Mouse (Mus musculus) hindbrain, embryonic 13.5 days (tissue): ENCODE data around the gene Kcnt1. TPM values are rescaled to one million over a fixed set of nuclear protein-coding genes. Genes with fewer than 3 reads are reported as not detected.

Source experiments
- ATAC-seq: fragments of 200-750 bp; cut with Nextera tagmentation; 2 replicates; pipeline ENCODE4 v1.8.0; 2017; ENCODE audit warnings: moderate TSS enrichment; ENCODE audit not compliant: low FRiP score
- H3K27ac ChIP-seq: fragments of 300-500 bp; sonication (generic); 2 replicates; pipeline ENCODE4 v1.5.1; 2015; ENCODE audit warnings: inconsistent platforms, mild to moderate bottlenecking, moderate library complexity
- H3K27me3 ChIP-seq: fragments of 300-500 bp; sonication (generic); 2 replicates; pipeline ENCODE4 v1.6.1; 2015; ENCODE audit warnings: mild to moderate bottlenecking, inconsistent platforms
- H3K36me3 ChIP-seq: fragments of 300-500 bp; sonication (generic); 2 replicates; pipeline ENCODE4 v1.6.1; 2015; ENCODE audit warnings: mild to moderate bottlenecking, inconsistent platforms
- H3K4me1 ChIP-seq: fragments of 300-500 bp; sonication (generic); replicated peaks from 2 replicates; pipeline ENCODE4 v1.6.1; 2015; ENCODE audit warnings: inconsistent platforms
- H3K4me2 ChIP-seq: fragments of 300-500 bp; sonication (generic); 2 replicates; pipeline ENCODE4 v1.6.1; 2015; ENCODE audit warnings: inconsistent platforms, mild to moderate bottlenecking, moderate library complexity
- H3K4me3 ChIP-seq: fragments of 300-500 bp; sonication (generic); 2 replicates; pipeline ENCODE4 v1.5.1; 2015; ENCODE audit warnings: mild to moderate bottlenecking, inconsistent platforms
- H3K9ac ChIP-seq: fragments of 300-500 bp; sonication (generic); 2 replicates; pipeline ENCODE4 v1.6.1; 2015; ENCODE audit warnings: mild to moderate bottlenecking, inconsistent platforms
- H3K9me3 ChIP-seq: fragments of 300-500 bp; sonication (generic); 2 replicates; pipeline ENCODE4 v1.6.1; 2016; ENCODE audit warnings: inconsistent platforms
- WGBS: fragments of 180-500 bp; shearing (Covaris S2); methylation state at CpG from one replicate; pipeline ENCODE4 v1.1.7; 2015; 5-methylcytosine and 5-hydroxymethylcytosine counted together
- polyA plus RNA-seq: library from polyadenylated mRNA; unstranded; fragments of >200 nt; fragmentation: Nextera tagmentation; extraction: Ambion mirVana; gene quantifications from 2 replicates; pipeline ENCODE4 v1.2.1, GENCODE M21; 2015

The Kcnt1 gene
- polyA plus RNA-seq, 1 experiment from 2014 or later, result 11.1 TPM

DNA sequence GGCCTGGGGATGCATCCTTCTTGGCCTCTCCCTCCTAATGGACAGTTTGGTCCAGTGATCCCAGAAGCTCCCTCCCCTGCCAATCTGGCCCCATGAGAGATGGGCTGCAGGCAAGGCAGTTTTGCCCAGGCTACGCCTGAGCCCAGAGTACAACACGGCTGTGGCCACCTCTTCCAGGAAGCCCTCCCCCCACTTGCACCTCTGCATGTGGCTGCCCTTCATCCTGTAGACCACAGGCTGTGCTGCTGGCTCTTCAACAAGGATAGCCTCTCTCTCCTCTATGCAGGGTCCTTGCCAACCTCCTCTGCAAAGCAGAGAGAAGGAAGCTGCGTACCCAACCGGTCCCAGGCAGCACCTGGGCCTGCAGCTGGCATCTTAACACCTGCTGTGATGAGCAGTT lies 15.5 kb downstream of the Kcnt1 start:
- ATAC-seq, result no peak
- WGBS, result 66% methylated on average over 4 of the region's 4 CpGs
- H3K4me3 ChIP-seq, result no peak overlapping the region

DNA sequence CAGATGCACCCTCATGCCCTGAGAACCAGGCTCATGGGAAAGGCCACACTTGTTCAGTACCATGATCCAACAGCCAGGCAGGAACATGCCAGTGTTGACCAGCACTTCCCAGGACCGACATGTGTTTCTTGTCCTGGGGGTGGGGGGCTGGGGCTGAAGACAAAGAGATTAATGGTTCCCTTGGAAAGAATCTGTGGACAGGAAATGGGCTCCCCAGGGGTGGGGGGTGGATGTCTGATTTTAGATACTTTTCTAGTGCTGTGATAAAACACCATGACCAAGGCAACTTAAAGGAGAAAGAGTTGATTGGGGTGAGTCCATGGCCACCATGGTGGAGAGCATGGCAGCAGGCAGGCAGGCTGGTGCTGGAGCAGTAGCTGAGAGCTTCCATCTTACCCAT lies 18.7 kb downstream of the Kcnt1 start:
- ATAC-seq, result no peak
- Histone ChIP-seq H3K4me2 (no peak overlapping the region), H3K27ac (no peak overlapping the region), H3K4me3 (no peak overlapping the region), H3K36me3 (no peaks in the 10 kb centered on the region), H3K9ac (no peak overlapping the region), H3K4me1 (peaks cover 20% of the 10 kb centered on the region), H3K9me3 (no peaks in the 10 kb centered on the region), H3K27me3 (peaks cover 21% of the 10 kb centered on the region)
- 48% methylated on average over 1 of the region's 1 CpGs for WGBS

More for the DNA sequence above, 15.5 kb downstream of the Kcnt1 start:
- no peak overlapping the region for H3K4me2 ChIP-seq
- H3K27ac ChIP-seq, result no peak overlapping the region
- peaks cover 21% of the 10 kb centered on the region for H3K4me1 ChIP-seq
- H3K9me3 ChIP-seq, result no peaks in the 10 kb centered on the region; the same call in 1 of the 2 replicates
- H3K27me3 ChIP-seq, result peaks cover 38% of the 10 kb centered on the region
- H3K9ac ChIP-seq, result no peak overlapping the region
- no peaks in the 10 kb centered on the region for H3K36me3 ChIP-seq

DNA sequence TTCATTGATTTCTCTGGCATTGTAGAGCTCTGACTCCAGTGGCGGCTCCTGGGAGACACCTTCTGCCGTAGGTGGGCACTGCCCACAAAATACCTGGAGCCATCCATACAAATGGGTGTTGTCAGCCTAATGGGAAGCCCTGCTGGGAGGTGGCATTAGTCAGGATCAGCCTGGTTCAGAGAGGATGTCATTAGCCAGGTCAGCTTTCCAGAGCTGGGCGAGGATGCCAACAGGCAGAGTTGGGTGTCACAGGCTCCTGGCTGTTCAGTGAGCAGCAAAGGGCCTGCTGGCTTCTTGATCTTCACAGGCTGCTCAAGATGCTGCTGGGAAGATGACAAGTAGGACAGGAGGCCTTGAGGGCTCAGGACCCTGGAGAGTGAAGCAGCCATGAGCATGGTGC lies 21.2 kb downstream of the Kcnt1 start:
- ATAC-seq, result no peak
- no peak overlapping the region for H3K4me2 ChIP-seq
- no peak overlapping the region for H3K9ac ChIP-seq
- no peaks in the 10 kb centered on the region for H3K9me3 ChIP-seq
- no peak overlapping the region for H3K4me3 ChIP-seq
- 94% methylated on average over 3 of the region's 3 CpGs for WGBS
- H3K27ac ChIP-seq, result no peak overlapping the region
- no peaks in the 10 kb centered on the region for H3K4me1 ChIP-seq
- no peaks in the 10 kb centered on the region for H3K36me3 ChIP-seq
- H3K27me3 ChIP-seq, result no peaks in the 10 kb centered on the region

DNA sequence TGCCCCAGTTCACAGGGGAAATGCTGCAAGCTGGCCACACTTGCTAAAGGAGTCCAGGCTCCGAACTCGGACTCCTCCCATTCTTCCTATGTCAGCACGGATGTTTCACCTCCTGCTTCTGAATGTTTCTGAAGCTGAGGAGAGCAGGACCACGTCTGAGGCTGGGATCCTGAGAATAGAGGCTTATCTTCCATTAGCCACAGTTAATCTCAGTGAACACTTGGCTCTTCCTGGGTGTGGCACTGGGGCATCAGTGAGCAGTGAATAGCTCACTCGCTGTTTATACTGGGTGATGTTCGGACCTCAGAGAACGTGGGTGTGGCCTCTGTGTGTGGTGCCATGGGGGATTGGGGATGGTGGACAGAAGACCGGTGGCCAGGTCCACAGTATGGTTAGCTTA lies 23.7 kb downstream of the Kcnt1 start:
- H3K9me3 ChIP-seq, result no peaks in the 10 kb centered on the region
- no peak overlapping the region for H3K4me2 ChIP-seq
- H3K4me1 ChIP-seq, result no peaks in the 10 kb centered on the region
- H3K36me3 ChIP-seq, result no peaks in the 10 kb centered on the region
- ATAC-seq, result no peak
- H3K27ac ChIP-seq, result no peak overlapping the region
- no peak overlapping the region for H3K9ac ChIP-seq
- H3K4me3 ChIP-seq, result no peak overlapping the region
- H3K27me3 ChIP-seq, result no peaks in the 10 kb centered on the region
- WGBS, result 80% methylated on average over 8 of the region's 8 CpGs

DNA sequence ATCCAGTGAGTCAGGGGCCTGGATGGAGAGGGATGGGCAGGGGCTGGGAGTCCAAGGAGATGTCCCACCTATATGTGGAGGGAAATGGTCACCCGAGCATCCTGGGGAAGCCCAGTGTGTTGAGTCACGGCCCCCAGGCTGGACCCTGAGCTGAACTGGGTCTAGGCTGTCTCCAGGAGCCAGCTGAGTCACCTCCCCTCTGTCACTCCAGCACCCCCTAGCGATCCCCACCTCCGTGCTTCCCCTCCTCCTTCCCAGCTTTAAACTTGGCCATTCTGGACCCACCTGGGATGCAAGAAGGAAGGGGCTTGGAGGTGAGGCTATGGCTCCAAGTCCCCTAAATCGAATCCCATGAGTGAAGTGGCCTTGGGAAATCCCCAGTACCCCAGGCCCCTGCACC lies 24.6 kb downstream of the Kcnt1 start:
- Histone ChIP-seq H3K9me3 (no peaks in the 10 kb centered on the region), H3K9ac (no peak overlapping the region), H3K36me3 (no peaks in the 10 kb centered on the region; the same call in 1 of the 2 replicates), H3K4me3 (no peak overlapping the region), H3K4me2 (no peak overlapping the region), H3K4me1 (no peaks in the 10 kb centered on the region), H3K27me3 (no peaks in the 10 kb centered on the region), H3K27ac (no peak overlapping the region)
- no peak for ATAC-seq
- 69% methylated on average over 5 of the region's 5 CpGs for WGBS

DNA sequence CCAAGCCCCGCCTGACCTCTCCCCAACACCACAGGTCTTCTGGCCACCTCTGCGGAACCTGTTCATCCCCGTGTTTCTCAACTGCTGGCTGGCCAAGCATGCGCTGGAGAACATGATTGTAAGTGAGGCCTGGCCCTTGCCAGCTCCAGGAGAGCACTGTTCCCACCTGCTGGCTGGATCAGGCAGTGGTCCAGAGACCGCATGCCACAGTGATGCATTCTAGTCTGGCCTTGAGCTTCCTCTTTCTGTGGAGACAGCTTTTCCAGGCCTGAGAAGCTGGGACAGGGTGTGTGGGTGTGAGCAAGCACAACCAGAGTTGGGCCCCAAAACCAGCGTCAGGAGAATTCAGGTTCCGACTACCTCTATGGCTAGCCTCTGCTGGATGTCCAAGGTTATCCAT lies 28.9 kb downstream of the Kcnt1 start:
- Histone ChIP-seq H3K27ac (no peak overlapping the region), H3K4me2 (no peak overlapping the region), H3K9ac (no peak overlapping the region), H3K27me3 (no peaks in the 10 kb centered on the region), H3K9me3 (no peaks in the 10 kb centered on the region), H3K36me3 (no peaks in the 10 kb centered on the region; the same call in 1 of the 2 replicates), H3K4me3 (no peak overlapping the region), H3K4me1 (no peaks in the 10 kb centered on the region)
- no peak for ATAC-seq
- 92% methylated on average over 7 of the region's 7 CpGs for WGBS

DNA sequence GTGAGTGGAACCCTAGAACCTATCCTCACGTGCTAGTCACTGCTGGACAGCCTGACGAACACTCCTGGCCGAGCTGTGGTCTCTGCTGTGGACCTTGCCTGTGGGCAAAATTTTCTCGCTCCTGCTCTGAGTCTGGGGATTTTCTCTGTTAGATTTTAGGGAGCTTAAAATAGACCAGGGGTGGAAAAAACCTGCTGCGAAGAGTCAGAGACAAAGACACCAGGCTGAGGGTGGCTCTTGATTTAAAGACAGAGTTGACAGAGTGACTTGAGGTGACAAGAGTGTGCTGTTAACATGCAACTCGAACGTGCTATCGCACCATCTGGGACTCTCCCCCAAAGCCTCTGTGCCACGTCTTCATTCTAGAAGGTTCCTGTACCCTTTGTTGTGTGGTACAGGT lies 35.4 kb downstream of the Kcnt1 start:
- Histone ChIP-seq H3K4me3 (no peak overlapping the region), H3K27ac (no peak overlapping the region), H3K9ac (no peak overlapping the region), H3K4me2 (no peak overlapping the region), H3K36me3 (no peaks in the 10 kb centered on the region), H3K9me3 (no peaks in the 10 kb centered on the region), H3K27me3 (no peaks in the 10 kb centered on the region), H3K4me1 (no peaks in the 10 kb centered on the region)
- 86% methylated on average over 9 of the region's 9 CpGs for WGBS
- ATAC-seq, result no peak

DNA sequence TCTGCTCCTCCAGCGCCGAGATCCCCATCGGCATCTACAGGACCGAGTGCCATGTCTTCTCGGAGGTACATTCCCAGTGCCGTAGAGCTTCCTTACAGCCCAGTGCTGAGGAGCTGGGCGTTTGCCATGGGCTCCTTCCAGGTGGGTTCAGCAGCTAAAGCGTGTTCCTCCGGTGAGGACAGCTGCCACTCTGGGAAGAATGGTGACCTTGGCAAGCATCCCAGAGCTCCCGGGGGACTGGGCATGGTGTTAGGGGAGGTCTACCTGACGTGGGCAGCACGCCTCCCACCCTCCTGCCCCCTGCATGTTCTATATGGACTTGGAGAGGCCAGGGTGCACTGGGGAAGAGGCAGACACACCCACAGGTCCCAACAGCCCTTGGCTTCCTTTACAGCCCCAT lies 46.3 kb downstream of the Kcnt1 start:
- Histone ChIP-seq H3K36me3 (no peaks in the 10 kb centered on the region), H3K4me1 (no peaks in the 10 kb centered on the region), H3K27me3 (no peaks in the 10 kb centered on the region), H3K9ac (no peak overlapping the region), H3K4me2 (no peak overlapping the region), H3K27ac (no peak overlapping the region), H3K9me3 (no peaks in the 10 kb centered on the region), H3K4me3 (no peak overlapping the region)
- 82% methylated on average over 12 of the region's 12 CpGs for WGBS
- ATAC-seq, result no peak

DNA sequence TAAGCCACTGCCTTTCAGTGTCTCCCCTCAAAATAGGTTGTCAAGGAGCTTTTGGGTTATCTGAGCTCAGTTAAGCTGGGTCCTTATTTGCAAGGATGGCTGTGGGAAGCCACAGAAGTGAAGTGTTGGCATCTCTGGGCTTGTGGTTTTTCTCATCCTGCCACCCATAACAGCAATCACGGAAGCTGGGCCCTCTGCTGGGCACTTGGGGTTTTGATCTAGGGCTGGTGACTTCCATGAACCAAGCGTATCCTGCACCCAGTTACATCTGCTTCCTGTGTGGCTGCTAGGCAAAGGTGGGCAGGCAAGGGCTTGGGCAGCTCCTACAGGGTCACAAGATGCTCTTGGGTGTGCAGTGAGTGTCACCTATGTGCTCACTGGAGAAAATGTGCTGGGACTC lies 49.7 kb downstream of the Kcnt1 start:
- no peaks in the 10 kb centered on the region for H3K36me3 ChIP-seq
- H3K4me3 ChIP-seq, result no peak overlapping the region
- no peaks in the 10 kb centered on the region for H3K27me3 ChIP-seq
- ATAC-seq, result no peak
- no peak overlapping the region for H3K27ac ChIP-seq
- no peak overlapping the region for H3K4me2 ChIP-seq
- no peak overlapping the region for H3K9ac ChIP-seq
- no peaks in the 10 kb centered on the region for H3K4me1 ChIP-seq
- 53% methylated on average over 2 of the region's 2 CpGs for WGBS
- no peaks in the 10 kb centered on the region for H3K9me3 ChIP-seq

DNA sequence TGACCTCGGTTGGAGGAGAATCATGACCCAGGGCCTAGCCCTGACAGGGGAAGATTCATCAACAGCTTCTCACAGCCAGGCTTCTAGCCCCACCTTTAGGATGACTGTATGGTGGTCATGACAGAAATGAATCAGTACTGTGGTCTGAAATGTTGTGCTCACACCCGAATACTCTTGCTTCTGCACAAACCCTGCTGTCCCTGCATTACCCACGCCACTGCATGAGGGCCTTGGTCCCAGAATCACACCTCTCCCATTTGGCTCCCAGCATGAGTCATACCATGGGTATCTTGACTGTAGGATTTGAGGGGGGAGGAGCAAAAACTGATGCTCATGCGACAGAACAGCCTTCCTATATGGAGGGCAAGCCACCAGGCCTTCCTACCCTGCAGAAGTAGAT lies 50.7 kb downstream of the Kcnt1 start:
- no peak for ATAC-seq
- 82% methylated on average over 4 of the region's 4 CpGs for WGBS
- no peaks in the 10 kb centered on the region for H3K36me3 ChIP-seq
- H3K9ac ChIP-seq, result no peak overlapping the region
- no peak overlapping the region for H3K4me2 ChIP-seq
- H3K9me3 ChIP-seq, result no peaks in the 10 kb centered on the region
- no peak overlapping the region for H3K27ac ChIP-seq
- H3K4me1 ChIP-seq, result no peaks in the 10 kb centered on the region
- no peak overlapping the region for H3K4me3 ChIP-seq
- H3K27me3 ChIP-seq, result no peaks in the 10 kb centered on the region

DNA sequence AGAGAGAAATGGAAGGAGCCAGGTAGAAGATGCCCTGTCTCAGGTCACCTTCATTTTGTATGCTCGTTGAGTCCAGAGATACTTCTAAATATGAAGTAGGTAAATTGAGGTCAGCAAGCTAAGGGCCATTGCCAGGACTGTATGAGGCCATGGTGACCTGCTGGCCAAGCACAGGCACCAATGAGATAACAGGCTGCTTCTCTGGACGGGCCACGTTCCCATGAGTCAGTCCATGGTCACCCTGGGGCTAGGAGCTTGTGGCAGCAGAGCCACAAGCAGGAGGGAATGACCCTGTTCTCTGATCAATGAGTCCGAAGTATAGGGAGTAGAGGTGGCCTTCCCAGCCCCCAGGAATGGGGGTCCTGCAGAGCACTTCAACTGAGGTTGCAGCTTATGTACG lies 51.3 kb downstream of the Kcnt1 start:
- H3K27ac ChIP-seq, result no peak overlapping the region
- H3K9ac ChIP-seq, result no peak overlapping the region
- no peaks in the 10 kb centered on the region for H3K9me3 ChIP-seq
- H3K36me3 ChIP-seq, result no peaks in the 10 kb centered on the region
- H3K4me3 ChIP-seq, result no peak overlapping the region
- ATAC-seq, result no peak
- WGBS, result 85% methylated on average over 5 of the region's 5 CpGs
- H3K27me3 ChIP-seq, result no peaks in the 10 kb centered on the region
- H3K4me1 ChIP-seq, result peaks cover 2% of the 10 kb centered on the region; the same call in 1 of the 2 replicates
- no peak overlapping the region for H3K4me2 ChIP-seq

DNA sequence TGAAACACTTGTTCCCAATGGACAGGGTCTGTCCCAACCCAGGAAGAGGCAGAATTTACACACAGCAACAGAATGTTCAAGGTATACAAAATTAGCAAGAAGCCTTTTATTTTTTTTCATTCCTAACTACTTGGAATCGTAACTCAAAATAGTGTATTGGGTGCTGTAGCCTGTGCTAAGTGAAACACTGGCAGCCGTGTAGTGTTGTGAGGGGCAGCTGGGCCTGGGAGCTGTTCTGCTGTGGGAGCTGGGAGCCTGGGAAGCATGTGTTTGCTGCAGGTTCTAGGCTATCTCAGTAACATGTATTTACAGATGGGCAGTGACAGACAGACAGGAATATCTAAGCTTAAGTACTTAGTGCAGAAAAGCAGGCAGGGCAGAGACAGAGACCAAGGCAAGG lies 54.9 kb downstream of the Kcnt1 start:
- Histone ChIP-seq H3K4me3 (no peak overlapping the region), H3K9me3 (no peaks in the 10 kb centered on the region), H3K9ac (no peak overlapping the region), H3K4me1 (peaks cover 9% of the 10 kb centered on the region), H3K36me3 (peaks cover 16% of the 10 kb centered on the region), H3K4me2 (no peak overlapping the region), H3K27me3 (no peaks in the 10 kb centered on the region), H3K27ac (no peak overlapping the region)
- WGBS, result 87% methylated on average over 2 of the region's 2 CpGs
- no peak for ATAC-seq

DNA sequence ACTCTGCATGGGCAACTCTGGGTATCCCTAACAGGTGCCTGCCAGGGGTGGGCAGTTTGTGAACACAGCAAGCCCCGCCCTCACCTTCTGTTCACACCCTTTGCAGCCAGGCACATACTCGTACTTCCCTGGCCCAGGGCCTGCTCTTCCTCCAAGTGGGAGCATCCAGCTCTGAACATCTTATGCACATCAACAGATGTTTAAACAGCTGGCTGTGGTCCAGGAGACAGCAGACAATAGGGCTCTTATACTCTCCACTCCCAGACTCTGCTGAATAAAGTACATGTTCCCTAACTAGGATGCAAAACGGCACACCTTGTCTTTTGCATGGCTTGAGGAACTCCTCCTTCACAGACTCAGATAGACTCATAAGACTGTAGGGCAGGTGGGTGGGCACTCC lies 56.4 kb downstream of the Kcnt1 start:
- Histone ChIP-seq H3K27ac (no peak overlapping the region), H3K9ac (no peak overlapping the region), H3K4me2 (no peak overlapping the region), H3K4me3 (no peak overlapping the region), H3K4me1 (peaks cover 9% of the 10 kb centered on the region), H3K9me3 (no peaks in the 10 kb centered on the region), H3K27me3 (no peaks in the 10 kb centered on the region), H3K36me3 (peaks cover 31% of the 10 kb centered on the region)
- 75% methylated on average over 3 of the region's 3 CpGs for WGBS
- 0 out of 2 replicates have a peak, but pooled peaks have one; percentile 17 for ATAC-seq

DNA sequence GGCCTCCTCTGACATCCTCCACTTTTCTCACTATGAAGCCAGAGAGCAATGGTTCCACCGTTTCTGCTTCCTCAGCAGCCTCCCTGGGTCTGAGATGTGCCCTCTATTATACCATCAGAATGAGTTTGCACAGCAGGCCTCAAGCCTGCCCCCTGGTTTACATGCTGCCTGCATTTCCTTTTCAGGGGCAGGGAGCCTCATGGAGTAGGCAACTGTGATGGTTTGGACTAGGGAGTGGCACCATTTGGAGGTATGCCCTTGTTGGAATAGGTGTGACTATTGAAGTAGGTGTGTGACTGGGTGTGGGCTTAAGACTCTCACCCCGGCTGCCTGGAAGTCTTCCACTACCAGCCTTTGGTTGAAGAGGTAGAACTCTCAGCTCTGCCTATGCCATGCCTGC lies 60.3 kb downstream of the Kcnt1 start:
- no peak overlapping the region for H3K27ac ChIP-seq
- H3K36me3 ChIP-seq, result peaks cover 63% of the 10 kb centered on the region
- no peak overlapping the region for H3K9ac ChIP-seq
- H3K4me3 ChIP-seq, result no peak overlapping the region
- ATAC-seq, result no peak
- H3K27me3 ChIP-seq, result no peaks in the 10 kb centered on the region
- peaks cover 9% of the 10 kb centered on the region for H3K4me1 ChIP-seq
- 77% methylated on average over 2 of the region's 2 CpGs for WGBS
- no peak overlapping the region for H3K4me2 ChIP-seq
- H3K9me3 ChIP-seq, result no peaks in the 10 kb centered on the region
